Comparison of ENCODE assay signal across 31 mouse cellular contexts in genomic region chr5:29129724-29130123, GRCm38 (mm10).
"Had no signal": no experiment of that assay in that cellular context is flagged by ENCODE, and none has a peak within 500 bp of the region (broad histone marks: within the 10 kb centered on the region; RNA-seq: fewer than 3 reads in every experiment).

No protein-coding gene starts in this region.

- H3K27ac ChIP-seq: limb, embryonic 10.5 days; limb, embryonic 12.5 days; limb, embryonic 13.5 days; limb, embryonic 15.5 days; liver, embryonic 12.5 days; liver, embryonic 13.5 days; liver, embryonic 14.5 days; liver, embryonic 15.5 days; lung, embryonic 15.5 days; macrophage; midbrain, embryonic 10.5 days; midbrain, embryonic 12.5 days; midbrain, embryonic 13.5 days; midbrain, embryonic 15.5 days had no signal

- H3K4me2 ChIP-seq: limb, embryonic 12.5 days; limb, embryonic 13.5 days; limb, embryonic 15.5 days; liver, embryonic 11.5 days; liver, embryonic 12.5 days; liver, embryonic 13.5 days; liver, embryonic 15.5 days; lung, embryonic 14.5 days; lung, embryonic 15.5 days; midbrain, embryonic 11.5 days; midbrain, embryonic 12.5 days; midbrain, embryonic 13.5 days; midbrain, embryonic 15.5 days had no signal

- H3K4me1 ChIP-seq: limb, embryonic 12.5 days; limb, embryonic 13.5 days; limb, embryonic 15.5 days; liver, embryonic 12.5 days; liver, embryonic 13.5 days; liver, embryonic 15.5 days; lung, embryonic 15.5 days; megakaryocyte, embryonic 14.5 days; midbrain, embryonic 12.5 days; midbrain, embryonic 13.5 days; midbrain, embryonic 15.5 days had no signal

- H3K27me3 ChIP-seq: limb, embryonic 12.5 days; limb, embryonic 13.5 days; limb, embryonic 15.5 days; liver, embryonic 12.5 days; liver, embryonic 13.5 days; liver, embryonic 15.5 days; lung, embryonic 15.5 days; megakaryocyte, embryonic 14.5 days; midbrain, embryonic 12.5 days; midbrain, embryonic 13.5 days; midbrain, embryonic 15.5 days had no signal

- H3K9me3 ChIP-seq: limb, embryonic 10.5 days; limb, embryonic 12.5 days; limb, embryonic 13.5 days; limb, embryonic 15.5 days; liver, embryonic 12.5 days; liver, embryonic 13.5 days; liver, embryonic 15.5 days; lung, embryonic 15.5 days; megakaryocyte, embryonic 14.5 days; midbrain, embryonic 10.5 days; midbrain, embryonic 12.5 days; midbrain, embryonic 13.5 days; midbrain, embryonic 15.5 days had no signal

- H3K9ac ChIP-seq: limb, embryonic 12.5 days; limb, embryonic 13.5 days; limb, embryonic 15.5 days; liver, embryonic 12.5 days; liver, embryonic 13.5 days; liver, embryonic 14.5 days; liver, embryonic 15.5 days; liver, postnatal 0 days; lung, embryonic 14.5 days; lung, embryonic 15.5 days; midbrain, embryonic 12.5 days; midbrain, embryonic 13.5 days; midbrain, embryonic 15.5 days had no signal

- ATAC-seq: liver, embryonic 12.5 days; liver, postnatal 0 days; lung, postnatal 0 days; midbrain, embryonic 13.5 days; midbrain, embryonic 15.5 days; midbrain, embryonic 16.5 days had no signal

- H3K4me3 ChIP-seq: limb, embryonic 10.5 days; limb, embryonic 12.5 days; limb, embryonic 13.5 days; limb, embryonic 15.5 days; liver, embryonic 12.5 days; liver, embryonic 13.5 days; liver, embryonic 15.5 days; lung, embryonic 15.5 days; megakaryocyte, embryonic 14.5 days; midbrain, embryonic 10.5 days; midbrain, embryonic 12.5 days; midbrain, embryonic 13.5 days; midbrain, embryonic 15.5 days; myocyte had no signal

- DNase-seq: left cerebral cortex, postnatal 4 days; liver; liver, embryonic 13.5 days; liver, postnatal 0 days; lung, adult 18-20 months; lung, adult 2 months; lung, embryonic 14.5 days; lung, postnatal 10 days; lung, postnatal 14 days; lung, postnatal 36 days; lung, postnatal 4 days; midbrain, embryonic 14.5 days had no signal

- H3K36me3 ChIP-seq: limb, embryonic 10.5 days; limb, embryonic 12.5 days; limb, embryonic 13.5 days; limb, embryonic 15.5 days; liver, embryonic 12.5 days; liver, embryonic 13.5 days; liver, embryonic 15.5 days; lung, embryonic 15.5 days; midbrain, embryonic 10.5 days; midbrain, embryonic 12.5 days; midbrain, embryonic 13.5 days; midbrain, embryonic 15.5 days had no signal
